Mouse (Mus musculus) heart, postnatal 14 days (tissue): ENCODE measurements around the gene Prrc2a. TPM values are rescaled to one million over a fixed set of nuclear protein-coding genes. Genes with fewer than 3 reads are reported as not detected.

Experiments
- DNase-seq, 2 experiments: peaks; one replicate each; pipeline ENCODE4 v3.0.0; 2021 to 2022
- intact Hi-C: fragments of 180-260 bp; cut with DNase I; formaldehyde crosslinking; loops from one replicate; pipeline ENCODE4 v1.15.1; 2025
- microRNA-seq, 2 experiments: library from miRNA; unstranded; fragments of <30 nt; microRNA quantifications; one replicate each; pipeline ENCODE4 v1.2.0; 2021 to 2022
- total RNA-seq, 2 experiments: library from RNA; stranded (reverse); gene quantifications; 2 replicates each; pipeline ENCODE4 v1.2.3; 2021

Gene Prrc2a
- total RNA-seq, 2 experiments from 2014 or later, result 148 to 174 TPM

- peak; percentile 44 to 48 for DNase-seq
- intact Hi-C loops, result no loop called here
Observed at GRCm38 (mm10) chr17:35120745-35121142, 44.0 kb downstream of the Prrc2a start.

DNA sequence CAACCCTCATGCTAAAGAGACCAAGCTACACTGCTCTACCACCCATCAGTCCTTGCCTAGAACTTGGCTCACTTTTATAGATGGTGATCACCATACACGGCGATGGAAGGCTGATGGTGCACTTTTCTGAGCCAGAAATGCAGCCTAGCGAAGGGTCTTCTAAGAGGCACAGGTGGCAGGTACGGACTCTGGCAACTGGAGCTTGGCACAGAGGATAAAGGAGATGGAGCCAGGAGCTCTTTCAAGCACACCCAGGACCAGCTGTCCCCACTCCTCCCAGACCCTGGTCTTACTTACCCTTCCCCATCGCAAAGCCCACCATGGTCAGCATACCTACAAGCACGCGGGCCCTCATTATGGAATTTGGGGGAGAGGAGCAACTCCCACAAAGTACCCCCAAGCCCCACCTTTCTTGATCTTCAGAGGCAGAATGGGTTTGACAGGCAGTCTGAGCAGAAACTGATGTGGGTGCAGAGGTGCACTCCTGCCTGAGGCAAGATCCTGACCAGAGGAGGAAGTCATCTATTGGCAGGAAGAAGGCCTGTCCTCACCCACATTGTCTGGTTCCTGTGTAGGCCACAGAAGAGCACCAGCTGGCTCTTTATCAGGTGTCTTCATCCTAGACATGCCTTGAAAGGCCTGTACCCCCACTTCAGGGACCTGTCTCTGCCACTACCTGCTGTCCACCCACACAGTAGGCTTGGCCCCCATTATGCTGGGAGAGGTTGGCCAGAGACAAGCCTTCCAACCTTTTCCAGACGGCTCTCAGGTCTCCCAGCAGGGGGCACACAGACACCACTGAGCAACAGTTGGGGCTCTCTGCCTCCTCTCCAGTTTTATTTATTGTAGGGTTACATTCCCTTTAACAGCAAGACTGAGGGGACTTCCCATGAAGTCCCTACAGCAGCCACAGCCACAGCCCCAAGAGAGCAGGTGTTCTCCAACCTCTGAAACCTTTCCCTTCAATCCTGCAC lies 49.4 kb downstream of the Prrc2a start, which contains the start of gene Ly6g5b:
Ly6g5b (minus strand) TSS at position 383 of the 974 bp plus-strand sequence.
- DNase-seq, result no peak
- intact Hi-C loops, result no loop called here

GRCm38 (mm10) chr17:35111774-35112173 lies 52.9 kb downstream of the Prrc2a start:
- intact Hi-C loops, result no loop called here
- no peak for DNase-seq

DNA sequence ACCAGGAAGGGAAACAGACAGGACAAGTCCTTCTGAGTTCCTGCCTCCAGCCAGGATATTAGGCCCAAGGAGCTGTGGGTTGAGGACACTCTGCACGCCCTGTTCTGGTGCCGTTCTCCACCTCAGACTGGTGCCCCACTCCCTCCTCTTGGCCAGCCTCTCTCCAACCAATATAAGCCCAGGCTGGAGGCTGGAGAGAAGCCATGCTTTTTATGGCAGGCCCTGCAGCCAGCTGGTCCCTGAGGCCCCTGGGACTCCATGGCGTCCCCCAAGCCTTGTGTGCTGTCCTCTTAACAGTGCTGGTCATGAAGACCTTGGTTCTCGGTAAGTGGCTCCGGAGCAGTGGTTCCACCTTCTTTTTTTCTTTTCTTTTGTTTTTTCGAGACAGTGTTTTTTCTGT lies 56.6 kb downstream of the Prrc2a start, which contains the start of gene Ly6g5c:
Ly6g5c (plus strand) TSS at position 183 of the 400 bp plus-strand sequence.
- intact Hi-C loops, result no loop called here
- DNase-seq, result no peak

DNA sequence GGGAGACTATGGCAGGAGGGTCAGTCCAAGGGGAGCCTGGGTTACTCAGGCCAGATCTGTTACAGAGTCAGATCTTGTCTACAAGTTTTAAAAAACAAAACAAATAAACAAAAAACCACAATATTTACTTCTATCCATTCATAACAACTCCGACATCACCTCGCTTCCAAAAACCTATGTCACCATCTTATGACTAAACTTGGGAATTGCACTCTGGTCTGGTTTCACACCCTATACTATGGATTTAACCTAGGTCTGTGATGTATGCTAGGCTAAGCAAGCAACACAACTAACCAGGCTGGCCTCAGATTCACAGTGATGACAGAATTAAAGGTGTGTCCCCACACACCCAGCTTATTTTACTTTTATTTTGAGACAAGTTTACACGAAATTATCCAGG lies 58.2 kb downstream of the Prrc2a start:
- intact Hi-C loops, result loop anchor here (1.0 kb wide), 1 partner anchor 85 kb away; no protein-coding TSS in a partner anchor
- no peak for DNase-seq

DNA sequence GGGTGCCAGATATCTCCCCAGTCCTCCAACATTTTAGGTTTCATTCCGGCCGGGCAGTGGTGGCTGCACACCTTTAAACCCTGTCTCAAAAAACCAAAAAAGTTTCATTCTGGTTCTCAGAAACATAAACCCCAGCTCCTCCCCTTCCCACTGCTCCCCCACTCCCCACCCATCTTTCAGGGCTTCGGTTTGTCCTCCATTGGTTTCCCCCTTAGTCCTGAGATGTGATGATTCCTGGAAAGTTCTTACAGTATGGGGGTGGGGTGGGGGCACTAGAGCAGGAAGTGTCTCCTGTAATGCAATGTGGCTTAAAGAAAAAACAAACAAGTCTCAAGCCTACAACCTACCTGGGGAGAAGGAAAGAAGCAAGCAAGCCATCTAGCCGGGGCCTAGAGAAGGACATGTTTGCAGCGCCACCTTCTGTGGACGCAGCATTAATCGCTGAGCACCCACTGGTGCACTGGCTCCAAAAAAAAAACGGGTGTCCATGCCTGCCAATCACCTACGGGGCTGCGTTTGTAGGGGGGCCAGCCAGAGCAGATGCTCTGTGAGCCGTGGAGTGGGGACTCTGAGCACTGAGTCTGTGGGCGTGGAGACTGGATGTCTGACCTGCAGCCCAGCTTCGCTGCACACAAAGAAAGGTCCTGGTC lies 58.8 kb downstream of the Prrc2a start:
- peak; percentile 40 to 44 for DNase-seq
- intact Hi-C loops, result loop anchor here (1.0 kb wide), 1 partner anchor 85 kb away; no protein-coding TSS in a partner anchor

DNA sequence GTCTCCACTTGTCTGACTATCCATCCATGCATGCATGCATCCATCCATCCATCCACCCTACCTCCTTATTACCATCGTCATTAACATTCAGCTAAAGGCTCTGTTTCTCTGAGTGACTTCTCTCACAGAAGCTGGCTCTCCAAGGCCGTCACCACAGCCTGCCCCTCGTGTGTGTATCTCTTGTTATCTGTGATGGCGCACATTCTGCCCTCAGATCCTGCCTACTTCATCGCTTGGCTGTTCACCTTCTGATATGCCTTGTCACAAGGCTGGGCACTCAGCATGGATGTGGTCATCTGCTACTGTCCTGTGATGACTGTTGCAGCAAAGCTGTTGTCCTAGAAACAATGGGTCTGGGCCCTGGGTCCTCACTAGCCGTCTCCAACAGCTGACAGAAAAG lies 59.9 kb downstream of the Prrc2a start:
- intact Hi-C loops, result no loop called here
- DNase-seq, result no peak

GRCm38 (mm10) chr17:35104079-35104478 lies 60.6 kb downstream of the Prrc2a start:
- DNase-seq, result no peak
- intact Hi-C loops, result no loop called here

DNA sequence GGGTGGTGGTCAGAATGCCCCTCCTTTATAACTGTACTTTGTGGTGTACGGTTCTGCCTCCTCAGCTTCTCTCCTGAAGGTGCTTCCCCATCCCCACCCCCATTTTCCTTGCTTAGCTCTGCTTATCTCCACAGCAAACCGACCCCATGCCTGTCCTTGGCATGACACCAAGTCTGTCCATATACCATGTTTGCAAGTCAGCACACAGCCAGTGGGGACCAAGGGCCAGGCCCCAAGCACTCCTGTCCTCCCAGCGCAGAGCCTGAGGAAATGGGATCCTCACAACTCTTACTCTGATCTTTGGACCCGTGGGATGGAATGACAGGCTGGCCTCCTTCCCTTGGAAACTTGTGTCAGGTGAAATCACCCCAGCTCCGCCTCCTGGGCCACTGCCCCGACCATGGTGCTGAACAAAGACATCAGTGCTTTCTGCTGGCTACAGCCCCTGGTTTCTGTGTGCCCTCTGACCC lies 61.4 kb downstream of the Prrc2a start:
- no peak for DNase-seq
- intact Hi-C loops, result no loop called here

- intact Hi-C loops, result no loop called here
- DNase-seq, result no peak
Observed at GRCm38 (mm10) chr17:35102299-35102698, 62.4 kb downstream of the Prrc2a start.

DNA sequence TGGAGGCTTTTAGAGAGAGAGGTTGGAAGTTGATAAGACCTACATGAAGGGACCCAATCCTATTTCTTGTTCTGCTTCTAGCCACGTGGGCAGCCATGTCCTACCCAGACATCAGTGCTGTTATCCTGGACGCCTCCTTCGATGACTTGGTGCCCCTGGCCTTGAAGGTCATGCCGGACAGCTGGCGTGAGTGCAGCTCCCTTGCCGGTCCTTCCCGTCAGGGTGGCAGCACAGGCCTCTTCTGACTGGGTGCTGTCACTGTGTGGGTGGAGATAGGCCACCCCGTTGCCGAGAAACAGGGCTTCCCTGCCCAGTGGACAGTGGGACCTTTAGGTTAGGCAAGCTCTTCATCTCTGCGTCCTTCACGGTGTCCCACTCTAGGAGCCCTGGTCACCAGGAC lies 63.5 kb downstream of the Prrc2a start:
- DNase-seq, result no peak
- intact Hi-C loops, result no loop called here

- DNase-seq, result no peak
- intact Hi-C loops, result no loop called here
Observed at GRCm38 (mm10) chr17:35100196-35100765, 64.4 kb downstream of the Prrc2a start.

Small RNA genes lying within 50 kb of the gene (microRNA-seq; reads per million reads assigned to microRNA genes)
- gene Mir6973a (0 reads per million in 2 experiments), gene Mir6974 (0 to 0.24 reads per million in 2 experiments)

Other genes with a start within 250 kb of the Prrc2a start
- gene Neu1, start 233.6 kb downstream of the Prrc2a start, total RNA-seq, result 10 to 100 TPM; 14.0 to 14.6 TPM
- gene Hspa1b, start 205.7 kb downstream of the Prrc2a start, total RNA-seq, result 1 to 10 TPM; 3.8 to 3.9 TPM
- gene Gm20481, start 195.0 kb downstream of the Prrc2a start, total RNA-seq, result not detected
- gene Hspa1a, start 192.7 kb downstream of the Prrc2a start, total RNA-seq, result 1 to 10 TPM; 2.3 to 3.3 TPM
- gene Hspa1l, start 192.2 kb downstream of the Prrc2a start, total RNA-seq, result 1 to 10 TPM; 2.7 to 4.7 TPM
- 10 to 100 TPM; 19.2 to 25.0 TPM for gene Lsm2, start 183.0 kb downstream of the Prrc2a start, total RNA-seq
- gene Vars, start 163.9 kb downstream of the Prrc2a start, total RNA-seq, result 10 to 100 TPM; 24.5 to 26.0 TPM
- 1 to 10 TPM; 5.3 to 5.9 TPM for gene Vwa7, start 148.3 kb downstream of the Prrc2a start, total RNA-seq
- under 1 TPM; 0.34 to 0.48 TPM for gene Sapcd1, start 136.9 kb downstream of the Prrc2a start, total RNA-seq
- 1 to 10 TPM; 1.6 to 2.0 TPM for gene Msh5, start 118.2 kb downstream of the Prrc2a start, total RNA-seq
- 10 to 100 TPM; 61.6 to 72.9 TPM for gene Clic1, start 114.9 kb downstream of the Prrc2a start, total RNA-seq
- 10 to 100 TPM; 49.3 to 50.0 TPM for gene Ddah2, start 105.9 kb downstream of the Prrc2a start, total RNA-seq
- not detected for gene Ly6g6c, start 99.5 kb downstream of the Prrc2a start, total RNA-seq
- gene Mpig6b, start 98.7 kb downstream of the Prrc2a start, total RNA-seq, result under 1 TPM; 0.61 to 0.74 TPM
- gene Ly6g6e, start 88.0 kb downstream of the Prrc2a start, total RNA-seq, result not detected
- 1 to 10 TPM in 1 of 2 experiments, under 1 TPM in 1; 0.67 to 3.3 TPM for gene Ly6g6d, start 86.8 kb downstream of the Prrc2a start, total RNA-seq
- gene Ly6g6f, start 79.3 kb downstream of the Prrc2a start, total RNA-seq, result not detected
- gene Abhd16a, start 75.6 kb downstream of the Prrc2a start, total RNA-seq, result 10 to 100 TPM; 53.7 to 56.7 TPM
- not detected for gene Ly6g5c, start 56.6 kb downstream of the Prrc2a start, total RNA-seq
- gene Ly6g5b, start 49.5 kb downstream of the Prrc2a start, total RNA-seq, result under 1 TPM in 1 of 2 experiments, not detected in 1; 0.41 TPM
- gene Gpank1, start 43.4 kb downstream of the Prrc2a start, total RNA-seq, result 1 to 10 TPM; 7.0 to 7.7 TPM
- 100 to 1,000 TPM; 172 to 176 TPM for gene Csnk2b, start 42.8 kb downstream of the Prrc2a start, total RNA-seq
- gene D17H6S53E, start 38.5 kb downstream of the Prrc2a start, total RNA-seq, result 10 to 100 TPM; 28.0 to 29.6 TPM
- gene Apom, start 32.8 kb downstream of the Prrc2a start, total RNA-seq, result not detected
- 100 to 1,000 TPM; 237 to 245 TPM for gene Bag6, start 29.7 kb downstream of the Prrc2a start, total RNA-seq
- 1 to 10 TPM; 1.4 to 2.8 TPM for gene Aif1, start 11.2 kb upstream of the Prrc2a start, total RNA-seq
- gene Lst1, start 23.5 kb upstream of the Prrc2a start, total RNA-seq, result 1 to 10 TPM; 3.8 to 4.0 TPM
- 1 to 10 TPM; 1.2 to 3.8 TPM for gene Ltb, start 29.5 kb upstream of the Prrc2a start, total RNA-seq
- gene Tnf, start 37.1 kb upstream of the Prrc2a start, total RNA-seq, result under 1 TPM; 0.29 to 0.39 TPM
- under 1 TPM in 1 of 2 experiments, not detected in 1; 0.20 TPM for gene Lta, start 40.5 kb upstream of the Prrc2a start, total RNA-seq
- gene Gm16181, start 55.9 kb upstream of the Prrc2a start, total RNA-seq, result under 1 TPM in 1 of 2 experiments, not detected in 1; 0.71 TPM
- gene Atp6v1g2, start 68.8 kb upstream of the Prrc2a start, total RNA-seq, result 1 to 10 TPM; 4.1 to 4.4 TPM
- gene Nfkbil1, start 70.9 kb upstream of the Prrc2a start, total RNA-seq, result 10 to 100 TPM in 1 of 2 experiments, 1 to 10 TPM in 1; 8.4 to 10.4 TPM
- gene Ddx39b, start 76.8 kb upstream of the Prrc2a start, total RNA-seq, result 100 to 1,000 TPM; 107 to 118 TPM
- gene H2-D1, start 97.8 kb upstream of the Prrc2a start, total RNA-seq, result 10 to 100 TPM; 77.3 to 77.5 TPM
- 1 to 10 TPM in 1 of 2 experiments, under 1 TPM in 1; 0.57 to 1.2 TPM for gene H2-Q1, start 155.5 kb upstream of the Prrc2a start, total RNA-seq
- 1 to 10 TPM; 1.1 to 3.7 TPM for gene H2-Q2, start 177.3 kb upstream of the Prrc2a start, total RNA-seq
- 1 to 10 TPM; 9.2 to 9.8 TPM for gene H2-Q4, start 214.7 kb upstream of the Prrc2a start, total RNA-seq